Mouse (Mus musculus): ENCODE results near the gene Cypt3. TPM values are rescaled to one million over a fixed set of nuclear protein-coding genes. Genes with fewer than 3 reads are reported as not detected.

Cypt3 gene
- not detected for total RNA-seq (2022)

GRCm38 (mm10) chrX:153558293-153558692, at the start of gene Cypt3:
Cypt3 (plus strand) TSS chrX:153558593.
- DNase-seq (ENCODE audit: low spot score), result no peak

GRCm38 (mm10) chrX:153515491-153515890, 42.9 kb upstream of the Cypt3 start:
- DNase-seq (ENCODE audit: low spot score), result no peak

GRCm38 (mm10) chrX:153528399-153528798, 30.0 kb upstream of the Cypt3 start:
- DNase-seq (ENCODE audit: low spot score), result no peak

- DNase-seq (ENCODE audit: low spot score), result no peak
These were observed 1.8 kb upstream of the Cypt3 start for GRCm38 (mm10) chrX:153556634-153557033.

GRCm38 (mm10) chrX:153564650-153565049, 6.3 kb downstream of the Cypt3 start:
- no peak for DNase-seq (ENCODE audit: low spot score)

- DNase-seq (ENCODE audit: low spot score), result no peak
These were observed 41.2 kb downstream of the Cypt3 start for GRCm38 (mm10) chrX:153599583-153599982.

Other genes starting within 250 kb of the Cypt3 start
- 10 to 100 TPM; 23.6 to 31.5 (median 27.0) TPM for gene Ubqln2, start 60.4 kb upstream of the Cypt3 start, total RNA-seq (2022)
- gene Kctd12b, start 137.8 kb downstream of the Cypt3 start, total RNA-seq (2022), result 1 to 10 TPM; 5.2 to 8.5 (median 7.1) TPM
- gene Nbdy, start 165.0 kb downstream of the Cypt3 start, total RNA-seq (2022), result 10 to 100 TPM; 18.4 to 33.8 (median 24.7) TPM

Measured in heart, adult 8-10 months (tissue).